23 mouse cellular contexts compared by ENCODE assay signal in genomic region chr11:86005899-86006445, GRCm38 (mm10).
DNase-seq lines count a peak whose midpoint lies in the region.
"Had no signal": no experiment of that assay in that cellular context is flagged by ENCODE, and none has a peak within 500 bp of the region (broad histone marks: within the 10 kb centered on the region; RNA-seq: fewer than 3 reads in every experiment).

No protein-coding gene starts in this region.

- H3K4me1 ChIP-seq in hindbrain, embryonic 10.5 days (replicated peaks): no peaks in the 10 kb centered on the region
- H3K4me1 ChIP-seq: embryonic facial prominence, embryonic 12.5 days; embryonic facial prominence, embryonic 15.5 days; heart, embryonic 13.5 days; hindbrain, embryonic 12.5 days; hindbrain, embryonic 15.5 days; intestine, embryonic 15.5 days had no signal

- DNase-seq in 3T3-L1 (ENCODE audit: low read depth, low spot score) (peak; percentile 30), NIH3T3 (ENCODE audit: low read depth) (peak; percentile 58)
- DNase-seq in adrenal gland, postnatal 10 days: peak; percentile 40
- peak; percentile 55 to 60 for DNase-seq in adrenal gland, postnatal 36 days
- no peak for DNase-seq in kidney, adult 18-20 months
- DNase-seq in hindbrain, embryonic 10.5 days (ENCODE audit: low spot score): no peak
- DNase-seq: cerebellum, adult 18-20 months; cerebellum, adult 9-10 months; cerebellum, postnatal 14 days; forebrain, postnatal 0 days; gastrocnemius, adult 2 months; gastrocnemius, postnatal 14 days; heart, adult 18-20 months; heart, postnatal 14 days; heart, postnatal 4 days; kidney, adult 11 months; kidney, adult 9 months had no signal

- H3K36me3 ChIP-seq in hindbrain, embryonic 10.5 days: no peaks in the 10 kb centered on the region
- H3K36me3 ChIP-seq: embryonic facial prominence, embryonic 12.5 days; embryonic facial prominence, embryonic 15.5 days; heart, embryonic 13.5 days; hindbrain, embryonic 12.5 days; hindbrain, embryonic 15.5 days; intestine, embryonic 15.5 days had no signal

- H3K27ac ChIP-seq in hindbrain, embryonic 10.5 days: no peak overlapping the region
- H3K27ac ChIP-seq: embryonic facial prominence, embryonic 12.5 days; embryonic facial prominence, embryonic 15.5 days; gastrocnemius, adult 2 months; heart, embryonic 13.5 days; hindbrain, embryonic 12.5 days; hindbrain, embryonic 15.5 days; intestine, embryonic 15.5 days had no signal

- no peak overlapping the region for H3K4me3 ChIP-seq in hindbrain, embryonic 10.5 days
- H3K4me3 ChIP-seq: embryonic facial prominence, embryonic 12.5 days; embryonic facial prominence, embryonic 15.5 days; gastrocnemius, adult 2 months; heart, embryonic 13.5 days; hindbrain, embryonic 12.5 days; hindbrain, embryonic 15.5 days; intestine, embryonic 15.5 days had no signal

- H3K9me3 ChIP-seq in hindbrain, embryonic 10.5 days: no peaks in the 10 kb centered on the region
- H3K9me3 ChIP-seq: embryonic facial prominence, embryonic 12.5 days; embryonic facial prominence, embryonic 15.5 days; heart, embryonic 13.5 days; hindbrain, embryonic 12.5 days; hindbrain, embryonic 15.5 days; intestine, embryonic 15.5 days had no signal

- WGBS in hindbrain, embryonic 10.5 days: 87% methylated on average over 9 of the region's 9 CpGs

- H3K27me3 ChIP-seq in hindbrain, embryonic 10.5 days (ENCODE audit: insufficient read depth, poor library complexity, severe bottlenecking): no peaks in the 10 kb centered on the region
- H3K27me3 ChIP-seq: embryonic facial prominence, embryonic 12.5 days; embryonic facial prominence, embryonic 15.5 days; hindbrain, embryonic 12.5 days; hindbrain, embryonic 15.5 days had no signal

Comparison
In these comparisons a context has a peak if more than half of its experiments do, and no peak if none do; other contexts are left out.
1. DNase-seq: peak in 3T3-L1 (single experiment), NIH3T3 (single experiment), adrenal gland, postnatal 10 days (single experiment) and adrenal gland, postnatal 36 days (2 of 2); none in kidney, adult 18-20 months (single experiment) and hindbrain, embryonic 10.5 days (single experiment).